Mouse (Mus musculus): ENCODE results near the gene Pbrm1. TPM values are rescaled to one million over a fixed set of nuclear protein-coding genes. Genes with fewer than 3 reads are reported as not detected.
A peak's percentile ranks its signal among the peaks of the same experiment; 100 is the strongest.

Pbrm1 gene
- polyA plus RNA-seq, 1 experiment from 2014 or later = 186 TPM

GRCm38 (mm10) chr14:31089918-31090317 is 71.0 kb downstream of the Pbrm1 start:
- Histone ChIP-seq H3K4me1 (no peaks in the 10 kb centered on the region), H3K36me3 (peaks cover 99% of the 10 kb centered on the region), H3K27me3 (ENCODE audit: low read depth, poor library complexity, severe bottlenecking) (no peaks in the 10 kb centered on the region), H3K4me3 (no peak overlapping the region), H3K9me3 (replicated peaks) (no peaks in the 10 kb centered on the region), H3K27ac (no peak overlapping the region)
- DNase-seq (ENCODE audit: low spot score) = no peak
- WGBS = 96% methylated on average over 1 of the region's 1 CpGs

GRCm38 (mm10) chr14:31105156-31105555 is 86.2 kb downstream of the Pbrm1 start:
- Histone ChIP-seq H3K36me3 (peaks cover 96% of the 10 kb centered on the region), H3K27me3 (ENCODE audit: low read depth, poor library complexity, severe bottlenecking) (no peaks in the 10 kb centered on the region), H3K4me3 (no peak overlapping the region), H3K9me3 (replicated peaks) (no peaks in the 10 kb centered on the region), H3K27ac (no peak overlapping the region), H3K4me1 (no peaks in the 10 kb centered on the region)
- DNase-seq (ENCODE audit: low spot score) = no peak
- WGBS = 90% methylated on average over 2 of the region's 2 CpGs

- Histone ChIP-seq H3K9me3 (replicated peaks) (no peaks in the 10 kb centered on the region), H3K27me3 (ENCODE audit: low read depth, poor library complexity, severe bottlenecking) (no peaks in the 10 kb centered on the region), H3K36me3 (peaks cover 100% of the 10 kb centered on the region), H3K4me1 (no peaks in the 10 kb centered on the region), H3K4me3 (no peak overlapping the region), H3K27ac (no peak overlapping the region)
- no peak for DNase-seq (ENCODE audit: low spot score)
- WGBS = 91% methylated on average over 3 of the region's 3 CpGs
Observed at GRCm38 (mm10) chr14:31110613-31111012, 91.7 kb downstream of the Pbrm1 start.

- Histone ChIP-seq H3K4me1 (no peaks in the 10 kb centered on the region), H3K27me3 (ENCODE audit: low read depth, poor library complexity, severe bottlenecking) (no peaks in the 10 kb centered on the region), H3K9me3 (replicated peaks) (no peaks in the 10 kb centered on the region), H3K27ac (no peak overlapping the region), H3K4me3 (no peak overlapping the region), H3K36me3 (peaks cover 100% of the 10 kb centered on the region)
- no peak for DNase-seq (ENCODE audit: low spot score)
- WGBS = 90% methylated on average over 5 of the region's 5 CpGs
Observed at GRCm38 (mm10) chr14:31112187-31112586, 93.2 kb downstream of the Pbrm1 start.

GRCm38 (mm10) chr14:31114011-31114410 is 95.1 kb downstream of the Pbrm1 start:
- H3K36me3 ChIP-seq = peaks cover 100% of the 10 kb centered on the region
- WGBS = 76% methylated on average over 3 of the region's 3 CpGs

GRCm38 (mm10) chr14:31115522-31115921 is 96.6 kb downstream of the Pbrm1 start:
- DNase-seq (ENCODE audit: low spot score) = no peak
- no peak overlapping the region for H3K4me3 ChIP-seq
- H3K9me3 ChIP-seq (replicated peaks) = no peaks in the 10 kb centered on the region
- H3K27ac ChIP-seq = no peak overlapping the region
- H3K4me1 ChIP-seq = no peaks in the 10 kb centered on the region
- peaks cover 97% of the 10 kb centered on the region for H3K36me3 ChIP-seq
- no peaks in the 10 kb centered on the region for H3K27me3 ChIP-seq (ENCODE audit: low read depth, poor library complexity, severe bottlenecking)
- 74% methylated on average over 2 of the region's 2 CpGs for WGBS

More at GRCm38 (mm10) chr14:31114011-31114410, 95.1 kb downstream of the Pbrm1 start:
- Histone ChIP-seq H3K4me3 (no peak overlapping the region), H3K4me1 (no peaks in the 10 kb centered on the region), H3K27me3 (ENCODE audit: low read depth, poor library complexity, severe bottlenecking) (no peaks in the 10 kb centered on the region), H3K27ac (no peak overlapping the region), H3K9me3 (replicated peaks) (no peaks in the 10 kb centered on the region)
- DNase-seq (ENCODE audit: low spot score) = no peak

GRCm38 (mm10) chr14:31125106-31126075 is 106.5 kb downstream of the Pbrm1 start:
- 58% methylated on average over 9 of the region's 9 CpGs for WGBS
- H3K4me3 ChIP-seq = no peak overlapping the region

GRCm38 (mm10) chr14:31126826-31127225 is 107.9 kb downstream of the Pbrm1 start:
- Histone ChIP-seq H3K27me3 (ENCODE audit: low read depth, poor library complexity, severe bottlenecking) (no peaks in the 10 kb centered on the region), H3K4me1 (peaks cover 46% of the 10 kb centered on the region), H3K9me3 (replicated peaks) (no peaks in the 10 kb centered on the region), H3K27ac (no peak overlapping the region), H3K4me3 (peak overlapping the region; percentile 78), H3K36me3 (peaks cover 47% of the 10 kb centered on the region)
- peak; percentile 27 for DNase-seq (ENCODE audit: low spot score)
- 95% methylated on average over 8 of the region's 8 CpGs for WGBS

More at GRCm38 (mm10) chr14:31125106-31126075, 106.5 kb downstream of the Pbrm1 start:
- Histone ChIP-seq H3K4me1 (peaks cover 35% of the 10 kb centered on the region), H3K27ac (peak overlapping the region; percentile 33), H3K9me3 (replicated peaks) (no peaks in the 10 kb centered on the region), H3K36me3 (peaks cover 62% of the 10 kb centered on the region), H3K27me3 (ENCODE audit: low read depth, poor library complexity, severe bottlenecking) (no peaks in the 10 kb centered on the region)
- peak; percentile 31 for DNase-seq (ENCODE audit: low spot score)

GRCm38 (mm10) chr14:31128101-31128825 is 109.3 kb downstream of the Pbrm1 start:
- Histone ChIP-seq H3K4me3 (peak overlapping the region; percentile 78), H3K27me3 (ENCODE audit: low read depth, poor library complexity, severe bottlenecking) (no peaks in the 10 kb centered on the region), H3K27ac (peak overlapping the region; percentile 98), H3K36me3 (peaks cover 43% of the 10 kb centered on the region), H3K9me3 (replicated peaks) (no peaks in the 10 kb centered on the region), H3K4me1 (peaks cover 60% of the 10 kb centered on the region)
- DNase-seq (ENCODE audit: low spot score) = peak; percentile 58
- WGBS = 2% methylated on average over 23 of the region's 23 CpGs

GRCm38 (mm10) chr14:31128826-31129219 is 109.9 kb downstream of the Pbrm1 start, which contains the start of gene Smim4:
Gene Smim4 (minus strand): TSS chr14:31128956.
- peak within 1 kb of the TSS; percentile 98 for H3K27ac ChIP-seq
- H3K9me3 ChIP-seq (replicated peaks) = no peaks in the 10 kb centered on the region
- WGBS = under 1% methylated on average over 33 of the region's 33 CpGs
- H3K36me3 ChIP-seq = peaks cover 43% of the 10 kb centered on the region
- peaks cover 66% of the 10 kb centered on the region for H3K4me1 ChIP-seq
- DNase-seq (ENCODE audit: low spot score) = peak; percentile 98
- H3K4me3 ChIP-seq = peak within 1 kb of the TSS; percentile 78
- no peaks in the 10 kb centered on the region for H3K27me3 ChIP-seq (ENCODE audit: low read depth, poor library complexity, severe bottlenecking)

GRCm38 (mm10) chr14:31129326-31130235 is 110.6 kb downstream of the Pbrm1 start:
- Histone ChIP-seq H3K27me3 (ENCODE audit: low read depth, poor library complexity, severe bottlenecking) (no peaks in the 10 kb centered on the region), H3K4me1 (peaks cover 69% of the 10 kb centered on the region), H3K27ac (peak overlapping the region; percentile 98), H3K9me3 (replicated peaks) (no peaks in the 10 kb centered on the region), H3K4me3 (peak overlapping the region; percentile 100), H3K36me3 (peaks cover 43% of the 10 kb centered on the region)
- DNase-seq (ENCODE audit: low spot score) = no peak
- 71% methylated on average over 15 of the region's 15 CpGs for WGBS

Measured in limb, embryonic 10.5 days (tissue).